Mouse (Mus musculus) spleen, adult 12 weeks (tissue): ENCODE data around the gene Sik1.

Source experiments
- DNase-seq: peaks from one replicate; pipeline ENCODE4 v3.0.0; 2022; ENCODE audit warnings: low spot score

Gene Sik1

DNA sequence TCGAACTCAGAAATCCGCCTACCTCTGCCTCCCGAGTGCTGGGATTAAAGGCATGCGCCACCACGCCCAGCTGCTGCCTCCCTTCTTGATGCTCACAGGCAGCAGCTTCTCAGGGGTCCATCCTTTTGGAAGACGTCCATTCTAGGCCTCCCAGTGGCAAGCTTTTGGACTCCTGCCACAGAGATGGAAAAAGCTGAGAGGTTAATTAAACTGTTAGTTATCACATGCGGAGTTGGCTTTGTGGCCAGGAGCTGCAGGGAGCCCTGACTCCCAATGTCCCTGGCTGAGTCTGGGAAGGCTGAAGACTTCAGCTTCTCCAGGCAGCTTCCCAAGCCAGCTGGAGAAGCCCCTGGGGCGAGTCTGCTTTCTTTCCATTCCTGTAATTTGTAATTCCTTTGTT, 49.6 kb downstream of the Sik1 start:
- no peak for DNase-seq

- DNase-seq = no peak
Measured at GRCm38 (mm10) chr17:31805585-31805984, 50.0 kb downstream of the Sik1 start.

DNA sequence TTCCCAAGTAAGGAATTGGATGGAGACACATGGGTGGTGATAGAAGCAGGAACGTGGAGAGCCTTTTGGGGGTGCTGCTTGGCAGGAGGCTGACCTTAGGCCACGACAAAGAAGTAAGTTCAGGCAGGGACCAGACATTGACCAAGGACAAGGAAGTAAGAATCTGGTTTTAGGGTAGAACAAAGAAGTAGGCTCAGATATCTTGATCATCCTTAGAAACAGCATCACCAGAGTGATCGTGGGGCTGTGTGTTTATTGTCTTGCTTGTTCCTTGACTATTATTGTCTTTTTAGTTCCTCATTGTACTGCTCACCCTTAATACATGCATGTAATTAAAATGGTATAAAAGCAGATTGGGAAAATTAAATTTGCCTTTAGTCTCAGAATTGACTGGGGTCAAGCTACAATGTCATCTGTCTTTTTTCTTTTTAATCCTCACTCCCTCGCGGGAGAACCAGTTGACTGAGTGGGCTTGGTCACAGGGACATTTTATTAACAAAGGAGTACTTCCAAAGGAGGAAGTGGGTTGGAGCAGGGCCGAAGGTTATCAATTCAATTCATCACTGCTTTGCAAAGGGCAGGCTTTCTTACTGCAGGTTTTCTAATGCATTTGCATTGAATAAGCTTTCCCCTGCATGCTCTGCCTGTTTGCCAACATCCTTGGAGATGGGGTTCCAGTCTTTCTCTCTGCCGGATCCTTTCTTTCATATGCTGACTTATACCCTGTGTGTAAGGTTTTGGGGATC, 53.2 kb downstream of the Sik1 start:
- DNase-seq = no peak

GRCm38 (mm10) chr17:31800852-31801363, 54.7 kb downstream of the Sik1 start:
- no peak for DNase-seq

DNA sequence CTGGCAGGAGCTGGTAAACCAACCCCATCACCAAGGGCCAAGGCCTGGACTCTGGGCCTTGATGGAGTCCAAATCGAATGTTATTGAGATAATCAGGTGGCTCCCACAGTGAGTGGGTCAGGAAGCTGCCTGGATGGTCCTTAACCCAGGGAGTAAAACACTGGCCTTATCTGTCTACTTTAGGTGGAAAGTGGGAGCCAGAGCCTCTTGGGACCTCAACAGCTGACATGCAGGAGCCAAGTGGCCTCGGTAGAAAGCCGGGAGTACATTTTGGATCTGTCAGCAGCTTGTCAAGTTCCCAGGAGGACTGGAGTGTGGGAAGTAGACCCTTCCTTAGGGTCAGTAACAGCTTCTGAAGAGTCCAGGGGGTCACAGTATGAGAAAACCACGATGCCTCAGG, 59.7 kb downstream of the Sik1 start:
- DNase-seq = no peak
